Mouse (Mus musculus) liver, embryonic 13.5 days (tissue): Measurements from ENCODE around the gene Slc25a51. TPM values are rescaled to one million over a fixed set of nuclear protein-coding genes. Genes with fewer than 3 reads are reported as not detected.
A peak's percentile ranks its signal among the peaks of the same experiment; 100 is the strongest.

ENCODE experiments used
- ATAC-seq: fragments of 200-750 bp; cut with Nextera tagmentation; 2 replicates; pipeline ENCODE4 v1.8.0; 2017; ENCODE audit warnings: low read depth, mild to moderate bottlenecking, moderate number of reproducible peaks, moderate library complexity
- DNase-seq: peaks from one replicate; pipeline ENCODE4 v3.0.0; 2022
- H3K27ac ChIP-seq: fragments of 300-500 bp; sonication (generic); 2 replicates; pipeline ENCODE4 v1.5.1; 2015; ENCODE audit warnings: moderate library complexity, mild to moderate bottlenecking, inconsistent platforms
- H3K27me3 ChIP-seq: fragments of 300-500 bp; sonication (generic); 2 replicates; pipeline ENCODE4 v1.6.1; 2015; ENCODE audit warnings: mild to moderate bottlenecking, inconsistent platforms
- H3K36me3 ChIP-seq: fragments of 300-500 bp; sonication (generic); 2 replicates; pipeline ENCODE4 v1.6.1; 2015; ENCODE audit warnings: mild to moderate bottlenecking, inconsistent platforms
- H3K4me1 ChIP-seq: fragments of 300-500 bp; sonication (generic); replicated peaks from 2 replicates; pipeline ENCODE4 v1.6.1; 2015; ENCODE audit warnings: inconsistent platforms
- H3K4me2 ChIP-seq: fragments of 300-500 bp; sonication (generic); 2 replicates; pipeline ENCODE4 v1.6.1; 2015; ENCODE audit warnings: inconsistent platforms, mild to moderate bottlenecking, moderate library complexity
- H3K4me3 ChIP-seq: fragments of 300-500 bp; sonication (generic); replicated peaks from 2 replicates; pipeline ENCODE4 v1.5.1; 2015; ENCODE audit warnings: mild to moderate bottlenecking, inconsistent platforms
- H3K9ac ChIP-seq: fragments of 300-500 bp; sonication (generic); 2 replicates; pipeline ENCODE4 v1.6.1; 2015; ENCODE audit warnings: mild to moderate bottlenecking, inconsistent platforms
- H3K9me3 ChIP-seq: fragments of 300-500 bp; sonication (generic); replicated peaks from 2 replicates; pipeline ENCODE4 v1.6.1; 2016; ENCODE audit warnings: inconsistent platforms
- WGBS: fragments of 180-500 bp; shearing (Covaris S2); methylation state at CpG from one replicate; pipeline ENCODE4 v1.1.7; 2015; ENCODE audit not compliant: insufficient replicate concordance; 5-methylcytosine and 5-hydroxymethylcytosine counted together
- polyA plus RNA-seq: library from polyadenylated mRNA; unstranded; fragments of >200 nt; fragmentation: Nextera tagmentation; extraction: Ambion mirVana; gene quantifications from 2 replicates; pipeline ENCODE4 v1.2.1, GENCODE M21; 2015

Gene Slc25a51
- polyA plus RNA-seq, 1 experiment from 2014 or later, result 64.9 TPM

GRCm38 (mm10) chr4:45423406-45423805 is 14.8 kb upstream of the Slc25a51 start:
- H3K4me3 ChIP-seq, result no peak overlapping the region

GRCm38 (mm10) chr4:45422640-45423039 is 14.1 kb upstream of the Slc25a51 start:
- H3K9me3 ChIP-seq, result no peaks in the 10 kb centered on the region
- ATAC-seq (no peak), DNase-seq (no peak)
- H3K4me3 ChIP-seq, result no peak overlapping the region
- no peak overlapping the region for H3K9ac ChIP-seq
- no peaks in the 10 kb centered on the region for H3K27me3 ChIP-seq
- peaks cover 22% of the 10 kb centered on the region for H3K36me3 ChIP-seq
- peaks cover 18% of the 10 kb centered on the region for H3K4me1 ChIP-seq
- 76% methylated on average over 10 of the region's 10 CpGs for WGBS
- H3K4me2 ChIP-seq, result no peak overlapping the region
- H3K27ac ChIP-seq, result no peak overlapping the region

More at GRCm38 (mm10) chr4:45423406-45423805, 14.8 kb upstream of the Slc25a51 start:
- peaks cover 22% of the 10 kb centered on the region for H3K36me3 ChIP-seq
- peaks cover 18% of the 10 kb centered on the region for H3K4me1 ChIP-seq
- no peak overlapping the region for H3K9ac ChIP-seq
- H3K27ac ChIP-seq, result no peak overlapping the region
- no peaks in the 10 kb centered on the region for H3K9me3 ChIP-seq
- ATAC-seq (peak; percentile 18; the same call in 1 of the 2 replicates), DNase-seq (no peak)
- WGBS, result 44% methylated on average over 8 of the region's 8 CpGs
- H3K4me2 ChIP-seq, result no peak overlapping the region
- H3K27me3 ChIP-seq, result no peaks in the 10 kb centered on the region

GRCm38 (mm10) chr4:45421519-45422260 is 13.1 kb upstream of the Slc25a51 start:
- Histone ChIP-seq H3K27me3 (peaks cover 3% of the 10 kb centered on the region; the same call in 1 of the 2 replicates), H3K27ac (no peak overlapping the region), H3K36me3 (peaks cover 21% of the 10 kb centered on the region), H3K4me2 (no peak overlapping the region), H3K9ac (no peak overlapping the region), H3K4me1 (peaks cover 18% of the 10 kb centered on the region), H3K9me3 (no peaks in the 10 kb centered on the region), H3K4me3 (no peak overlapping the region)
- ATAC-seq (no peak), DNase-seq (no peak)
- WGBS, result 76% methylated on average over 11 of the region's 11 CpGs

DNA sequence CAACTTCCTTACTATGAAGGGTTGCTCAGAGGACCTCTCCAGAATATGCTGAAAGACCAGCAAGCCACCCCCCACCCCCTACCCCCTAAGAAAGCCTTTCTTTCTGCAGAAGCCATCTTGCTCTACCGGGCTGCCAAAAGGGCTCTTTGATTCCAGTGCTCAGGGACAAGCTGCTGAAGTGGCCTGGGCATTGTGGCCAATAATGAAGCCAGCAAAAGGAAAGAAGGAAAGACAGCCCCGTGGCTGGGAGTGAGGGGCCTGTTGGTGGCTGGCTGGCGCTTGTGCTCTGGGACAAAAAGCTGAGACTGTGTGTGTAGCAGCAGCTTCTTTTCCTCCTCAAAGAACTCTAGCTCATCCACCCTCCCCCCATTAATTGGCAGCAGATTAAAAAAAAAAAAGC is 12.2 kb upstream of the Slc25a51 start:
- no peak overlapping the region for H3K4me3 ChIP-seq
- peaks cover 11% of the 10 kb centered on the region for H3K27me3 ChIP-seq
- DNase-seq (no peak), ATAC-seq (no peak)
- no peak overlapping the region for H3K4me2 ChIP-seq
- H3K4me1 ChIP-seq, result peaks cover 18% of the 10 kb centered on the region
- no peak overlapping the region for H3K9ac ChIP-seq
- H3K27ac ChIP-seq, result no peak overlapping the region
- WGBS, result 62% methylated on average over 3 of the region's 3 CpGs
- no peaks in the 10 kb centered on the region for H3K9me3 ChIP-seq
- peaks cover 18% of the 10 kb centered on the region for H3K36me3 ChIP-seq

- H3K4me1 ChIP-seq, result peaks cover 17% of the 10 kb centered on the region
- H3K4me3 ChIP-seq, result no peak overlapping the region
- no peak overlapping the region for H3K27ac ChIP-seq
- DNase-seq (no peak), ATAC-seq (no peak)
- H3K36me3 ChIP-seq, result peaks cover 14% of the 10 kb centered on the region; the same call in 1 of the 2 replicates
- no peak overlapping the region for H3K9ac ChIP-seq
- no peak overlapping the region for H3K4me2 ChIP-seq
- peaks cover 23% of the 10 kb centered on the region for H3K27me3 ChIP-seq
- no peaks in the 10 kb centered on the region for H3K9me3 ChIP-seq
- WGBS, result 80% methylated on average over 4 of the region's 4 CpGs
These were observed 10.5 kb upstream of the Slc25a51 start for GRCm38 (mm10) chr4:45419051-45419450.

DNA sequence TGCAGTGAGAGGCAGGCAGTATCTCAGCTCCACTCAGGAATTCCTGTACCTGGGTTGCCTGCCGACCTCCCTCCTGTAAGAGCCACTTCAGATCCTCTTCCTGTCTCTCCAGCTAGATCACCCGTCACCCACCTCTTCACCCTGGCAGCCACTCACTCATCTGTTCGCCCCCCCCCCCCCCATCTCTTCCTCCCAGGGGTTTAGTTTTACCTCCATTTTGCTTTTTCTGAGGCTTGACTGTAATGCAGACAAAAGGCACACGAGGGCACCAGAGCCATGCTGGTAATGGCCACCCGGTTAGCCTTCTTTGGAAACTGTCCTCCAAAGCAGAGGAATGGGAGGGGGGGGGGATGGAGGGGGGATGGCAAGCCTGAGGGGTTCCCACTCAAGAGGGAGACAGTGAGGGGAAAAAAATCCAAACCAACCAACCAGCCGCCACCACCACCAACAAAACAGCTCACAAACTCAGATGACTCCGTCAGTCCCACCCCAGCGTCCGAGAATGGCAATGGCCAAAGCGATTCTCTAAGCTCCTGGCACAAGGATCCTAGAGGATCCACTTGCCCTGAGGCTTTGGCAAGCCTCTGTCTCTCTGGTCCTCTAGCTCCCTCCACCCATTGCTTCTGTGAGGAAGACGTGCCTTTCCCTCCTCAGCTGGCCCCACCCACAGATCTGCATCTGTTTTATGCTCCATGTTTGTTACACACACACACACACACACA is 9.8 kb upstream of the Slc25a51 start:
- DNase-seq (peak; percentile 34), ATAC-seq (no peak)
- Histone ChIP-seq H3K4me1 (peaks cover 10% of the 10 kb centered on the region), H3K27me3 (peaks cover 23% of the 10 kb centered on the region), H3K4me2 (no peak overlapping the region), H3K9ac (no peak overlapping the region), H3K4me3 (no peak overlapping the region), H3K36me3 (peaks cover 8% of the 10 kb centered on the region; the same call in 1 of the 2 replicates), H3K9me3 (no peaks in the 10 kb centered on the region), H3K27ac (no peak overlapping the region)
- 31% methylated on average over 11 of the region's 11 CpGs for WGBS

- no peak overlapping the region for H3K4me2 ChIP-seq
- peaks cover 8% of the 10 kb centered on the region for H3K4me1 ChIP-seq
- peaks cover 42% of the 10 kb centered on the region for H3K27me3 ChIP-seq
- H3K36me3 ChIP-seq, result no peaks in the 10 kb centered on the region
- H3K4me3 ChIP-seq, result no peak overlapping the region
- DNase-seq (no peak), ATAC-seq (no peak)
- no peak overlapping the region for H3K27ac ChIP-seq
- H3K9ac ChIP-seq, result no peak overlapping the region
- 54% methylated on average over 7 of the region's 7 CpGs for WGBS
- H3K9me3 ChIP-seq, result no peaks in the 10 kb centered on the region
These were observed 7.7 kb upstream of the Slc25a51 start for GRCm38 (mm10) chr4:45416314-45416713.

DNA sequence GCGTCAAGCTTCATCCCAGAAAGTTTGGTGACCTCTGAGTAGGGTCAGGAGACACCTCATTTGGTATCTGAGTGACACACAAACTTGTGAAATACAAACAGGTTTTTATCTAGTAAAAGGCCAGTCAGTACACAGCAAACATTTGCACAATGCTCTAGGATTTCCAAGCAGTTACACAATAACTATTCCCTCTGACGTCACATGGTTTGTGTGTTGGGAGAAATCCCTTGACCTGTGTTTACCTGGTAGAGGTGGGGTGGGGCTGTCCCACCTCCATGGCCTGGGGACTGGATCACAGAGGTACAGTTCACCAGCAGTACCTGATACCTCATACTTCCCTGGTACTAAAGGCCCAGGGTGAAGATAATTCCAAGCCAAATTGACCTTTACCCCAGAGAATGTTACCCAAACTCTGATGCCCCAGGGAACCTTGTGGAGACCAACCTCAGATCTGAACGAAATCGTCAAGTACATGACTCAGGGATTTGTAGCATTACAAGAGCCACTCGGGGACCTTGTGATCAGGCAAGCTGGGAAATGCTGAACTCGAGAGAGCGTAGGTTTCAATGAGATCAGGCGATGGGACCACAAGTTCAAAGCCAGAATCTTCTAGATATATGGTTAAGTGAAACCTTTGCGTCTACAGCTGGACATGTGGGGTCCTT is 5.2 kb upstream of the Slc25a51 start:
- peaks cover 19% of the 10 kb centered on the region for H3K4me1 ChIP-seq
- no peak overlapping the region for H3K9ac ChIP-seq
- no peak overlapping the region for H3K4me2 ChIP-seq
- WGBS, result 62% methylated on average over 9 of the region's 9 CpGs
- H3K27ac ChIP-seq, result no peak overlapping the region
- H3K36me3 ChIP-seq, result no peaks in the 10 kb centered on the region
- DNase-seq, result no peak
- no peaks in the 10 kb centered on the region for H3K9me3 ChIP-seq
- H3K4me3 ChIP-seq, result no peak overlapping the region
- peaks cover 54% of the 10 kb centered on the region for H3K27me3 ChIP-seq
- no peak for ATAC-seq

- H3K4me1 ChIP-seq, result peaks cover 18% of the 10 kb centered on the region
- H3K27me3 ChIP-seq, result peaks cover 54% of the 10 kb centered on the region
- H3K36me3 ChIP-seq, result no peaks in the 10 kb centered on the region
- no peaks in the 10 kb centered on the region for H3K9me3 ChIP-seq
- no peak for ATAC-seq
- DNase-seq, result no peak
- H3K27ac ChIP-seq, result no peak overlapping the region
- no peak overlapping the region for H3K9ac ChIP-seq
- H3K4me2 ChIP-seq, result no peak overlapping the region
- no peak overlapping the region for H3K4me3 ChIP-seq
- 70% methylated on average over 16 of the region's 16 CpGs for WGBS
These were observed 4.0 kb upstream of the Slc25a51 start for GRCm38 (mm10) chr4:45412433-45413192.

GRCm38 (mm10) chr4:45411181-45411790 is 2.7 kb upstream of the Slc25a51 start:
- Histone ChIP-seq H3K4me2 (no peak overlapping the region), H3K9me3 (no peaks in the 10 kb centered on the region), H3K36me3 (no peaks in the 10 kb centered on the region), H3K27ac (no peak overlapping the region), H3K9ac (no peak overlapping the region), H3K27me3 (peaks cover 48% of the 10 kb centered on the region), H3K4me1 (peaks cover 31% of the 10 kb centered on the region), H3K4me3 (no peak overlapping the region)
- ATAC-seq (no peak), DNase-seq (no peak)
- 71% methylated on average over 8 of the region's 8 CpGs for WGBS
